Mouse (Mus musculus): Measurements from ENCODE around the gene Rnf217.

DNA sequence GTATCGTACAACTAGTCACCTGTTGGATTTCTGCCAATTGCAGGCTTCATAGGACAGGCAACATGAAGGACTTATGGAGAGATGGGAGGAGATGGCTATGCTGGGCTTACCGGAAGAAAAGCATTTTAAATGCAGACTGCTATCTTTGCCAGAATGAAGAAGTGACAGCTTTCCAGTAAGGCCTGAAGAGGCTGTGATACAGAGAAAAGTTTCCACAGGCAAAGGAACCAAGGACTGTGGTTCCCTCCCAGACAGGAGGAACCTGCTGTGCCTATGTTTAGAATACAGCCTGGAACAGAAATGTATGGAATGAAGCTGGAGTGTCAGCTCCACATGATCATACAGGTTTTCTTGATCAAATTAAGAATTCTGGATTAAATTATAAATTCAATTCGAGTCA is 70.3 kb downstream of the Rnf217 start:
- TF ChIP-seq CTCF (IDR thresholded peaks at IDR 0.05; ENCODE audit: low read depth) (no peak), EP300 (IDR thresholded peaks at IDR 0.05; ENCODE audit: low read depth) (no peak)
